Mouse (Mus musculus) c-Kit-positive CD71-positive TER-119-positive erythroid progenitor cells, embryonic 14.5 days (primary cell): ENCODE data around the gene Smarcd3.

ENCODE experiments used
- DNase-seq: peaks from one replicate; pipeline ENCODE4 v3.0.0-alpha.2; 2013; ENCODE audit warnings: low spot score

The Smarcd3 gene

DNA sequence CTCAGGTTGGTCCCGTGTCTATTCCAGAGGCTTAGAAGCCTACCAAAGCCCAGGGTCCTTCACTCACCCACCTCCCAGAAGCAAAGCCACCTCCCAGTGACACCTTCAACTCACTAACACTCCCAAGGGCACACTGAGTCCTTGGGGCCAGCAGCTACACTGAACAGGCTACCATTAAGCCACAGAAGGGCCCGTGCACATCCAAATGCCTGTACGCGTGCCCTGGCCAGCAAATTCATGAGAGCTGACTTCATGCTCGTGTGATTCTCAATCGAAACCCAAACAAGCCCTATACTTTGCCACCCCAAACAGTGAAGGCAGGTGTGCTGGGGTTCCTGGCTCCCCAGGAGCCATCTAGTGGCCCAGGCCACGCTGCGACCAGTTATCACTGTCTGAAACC lies 3.6 kb downstream of the Smarcd3 start:
- DNase-seq, result no peak

DNA sequence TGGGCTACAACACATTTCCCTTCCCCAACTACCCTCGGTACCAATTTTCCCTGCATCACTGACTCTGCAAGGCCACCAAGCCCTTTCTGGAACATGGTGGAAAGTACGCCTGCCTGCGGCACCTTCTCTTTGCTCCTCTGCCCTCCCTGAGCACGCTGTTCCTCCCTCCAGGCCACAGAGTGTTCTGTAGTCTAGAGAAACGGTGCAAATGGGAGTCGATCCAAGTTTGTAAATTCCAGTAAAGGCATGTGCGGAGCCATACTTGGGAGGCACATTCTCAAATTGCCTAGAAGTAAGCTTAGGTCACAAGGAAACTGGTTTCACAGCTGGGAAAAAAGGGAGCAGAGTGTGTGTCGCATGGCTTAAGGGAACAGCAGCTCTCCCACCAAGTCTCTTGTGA lies 4.1 kb downstream of the Smarcd3 start:
- DNase-seq, result no peak

DNA sequence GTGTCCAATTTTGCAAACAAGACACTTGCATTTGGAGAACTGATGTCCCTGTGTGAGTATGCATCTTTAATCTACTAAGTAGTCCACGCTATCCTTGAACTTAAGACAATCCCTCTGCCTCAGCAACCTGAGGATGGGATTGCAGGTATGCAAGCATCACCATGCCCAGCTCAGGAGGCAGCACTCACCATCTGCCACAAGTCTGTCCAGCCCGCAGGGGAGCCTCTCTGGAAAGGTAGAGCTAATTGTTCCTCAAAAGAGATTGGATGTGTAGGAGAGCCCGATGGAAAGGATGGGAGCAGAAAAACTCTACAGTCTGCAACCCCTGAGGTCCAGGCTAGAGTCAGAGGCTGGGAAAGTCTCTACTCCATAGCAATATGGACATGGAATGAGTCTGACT lies 5.3 kb downstream of the Smarcd3 start:
- no peak for DNase-seq

DNA sequence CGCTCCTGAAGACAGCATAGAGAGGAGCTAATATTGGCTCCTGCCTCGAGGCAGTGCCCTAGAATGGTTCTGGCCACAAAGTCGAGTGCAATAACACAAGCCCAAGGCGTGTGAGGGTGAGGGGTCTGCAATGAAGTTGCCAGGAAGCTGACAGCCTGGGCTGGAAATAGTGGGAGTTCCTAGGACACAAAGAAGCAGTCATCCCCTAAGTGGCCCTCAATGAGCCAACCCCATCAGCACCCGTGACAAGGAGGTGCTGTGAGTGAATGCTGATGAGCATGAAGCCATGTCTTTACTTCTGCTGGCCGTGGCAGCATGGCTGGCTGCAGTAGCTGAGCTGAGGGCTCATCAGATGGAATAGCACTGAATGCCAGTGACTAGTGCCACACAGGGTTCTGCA lies 9.1 kb downstream of the Smarcd3 start:
- DNase-seq, result no peak

DNA sequence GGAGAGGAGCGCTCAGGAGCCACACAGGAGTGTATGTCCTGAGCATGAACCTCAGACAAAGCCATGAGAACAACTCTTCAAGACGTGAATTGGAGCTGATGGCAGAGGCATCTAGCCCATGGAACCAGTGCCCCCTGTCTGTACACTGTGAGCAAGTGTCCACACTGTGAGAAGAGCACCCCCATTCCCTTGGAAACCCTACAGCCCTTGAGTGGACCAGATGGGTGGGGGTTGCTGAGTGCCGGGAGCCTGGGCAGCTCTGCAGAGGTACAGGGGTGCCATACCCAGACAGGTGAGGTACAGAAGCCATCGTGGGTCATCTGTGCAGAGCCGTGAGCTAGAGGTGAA lies 11.9 kb downstream of the Smarcd3 start:
- no peak for DNase-seq

DNA sequence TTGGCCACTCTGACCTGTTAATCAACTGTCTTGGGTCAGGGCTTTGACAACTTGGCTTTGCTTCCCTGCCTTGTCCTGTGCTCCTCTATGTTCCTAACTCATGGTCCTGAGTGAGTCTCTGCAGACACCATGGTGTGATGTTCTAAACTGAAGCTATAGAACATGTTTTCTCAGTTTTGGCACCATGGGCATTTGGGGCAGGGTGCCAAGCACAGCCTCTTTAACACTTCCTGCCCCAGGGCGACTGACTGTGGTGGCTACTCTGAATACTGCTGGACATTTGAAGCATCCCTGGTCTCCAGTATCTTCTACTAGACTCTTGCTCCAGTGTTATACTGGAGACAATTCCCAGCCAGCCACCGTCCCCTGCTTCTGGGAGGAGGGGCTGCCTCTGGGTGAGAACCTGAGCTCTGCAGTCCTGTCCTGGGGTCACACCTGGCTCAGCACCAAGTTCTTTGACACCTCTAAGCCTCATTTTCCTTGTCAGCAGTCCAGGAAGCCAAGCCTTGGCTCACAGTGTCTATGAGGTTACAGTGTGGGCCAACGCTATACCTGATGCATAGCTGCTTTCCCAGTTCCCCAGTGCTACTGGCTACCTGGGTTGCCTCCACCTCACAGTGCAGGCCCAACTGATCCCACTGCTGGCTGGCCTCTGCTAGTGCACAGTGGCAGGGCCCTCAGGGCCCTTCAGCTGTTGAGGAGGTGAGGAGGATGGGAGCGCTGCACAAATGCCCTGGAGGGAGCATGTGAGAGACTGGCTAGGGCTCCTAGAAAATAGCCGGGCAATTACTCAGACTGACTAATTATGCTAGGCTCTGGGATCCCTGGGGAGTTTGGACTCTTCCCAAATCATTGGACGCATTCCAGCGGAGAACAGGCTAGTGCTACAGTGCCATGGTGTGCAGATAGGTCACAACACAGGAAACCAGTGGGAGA lies 12.6 kb downstream of the Smarcd3 start:
- no peak for DNase-seq

DNA sequence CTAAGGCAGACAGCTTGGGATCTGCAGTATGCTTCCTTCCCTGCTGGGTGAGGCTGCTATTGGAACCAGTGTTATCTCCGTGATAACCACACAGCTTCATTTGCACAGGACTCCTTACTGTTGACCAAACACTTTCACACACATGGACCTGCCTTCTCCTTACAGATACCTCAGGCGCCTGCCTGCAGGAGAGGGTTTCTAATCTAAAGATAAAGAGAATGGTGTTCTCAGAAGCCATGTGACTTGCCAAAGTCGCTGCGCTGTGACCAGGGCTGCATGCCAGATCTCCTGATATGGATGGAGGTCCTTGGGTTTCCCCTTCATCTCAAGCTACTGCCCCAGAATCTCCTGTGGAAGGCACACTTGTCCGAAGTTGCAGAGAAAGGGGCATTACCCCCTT lies 14.8 kb downstream of the Smarcd3 start:
- DNase-seq, result no peak

DNA sequence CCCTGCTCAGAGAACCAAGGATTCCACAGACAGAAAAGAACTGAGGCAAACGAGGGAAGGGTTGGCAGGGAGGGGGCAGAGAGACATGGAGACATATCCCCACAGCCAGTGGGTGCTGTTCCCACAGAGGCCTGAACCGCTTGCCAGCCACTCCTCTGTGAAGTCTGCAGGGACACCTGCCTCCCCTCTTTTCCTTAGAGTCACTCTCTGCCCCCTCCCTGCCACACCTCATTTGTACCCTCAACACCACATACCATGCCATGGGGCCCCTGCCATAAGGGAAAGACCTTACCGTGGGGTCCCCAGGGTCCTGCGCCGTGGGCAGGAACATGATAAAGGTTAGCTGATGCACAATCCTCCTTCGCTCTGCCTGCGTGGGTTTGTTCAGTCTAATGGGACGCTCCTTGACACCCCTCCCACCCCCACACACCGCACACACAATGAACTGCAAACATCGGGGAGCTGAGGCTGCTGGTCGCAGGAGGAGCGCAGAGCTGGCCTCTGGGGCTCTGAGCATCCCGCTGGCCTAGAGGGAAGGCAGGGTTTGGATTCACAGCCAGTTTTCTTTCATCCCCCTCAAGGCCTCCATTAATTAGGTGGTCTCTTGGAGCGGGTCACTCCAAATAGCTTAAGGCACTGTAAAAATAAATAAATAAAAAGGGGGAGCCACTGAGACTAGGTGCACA lies 18.1 kb downstream of the Smarcd3 start:
- no peak for DNase-seq

DNA sequence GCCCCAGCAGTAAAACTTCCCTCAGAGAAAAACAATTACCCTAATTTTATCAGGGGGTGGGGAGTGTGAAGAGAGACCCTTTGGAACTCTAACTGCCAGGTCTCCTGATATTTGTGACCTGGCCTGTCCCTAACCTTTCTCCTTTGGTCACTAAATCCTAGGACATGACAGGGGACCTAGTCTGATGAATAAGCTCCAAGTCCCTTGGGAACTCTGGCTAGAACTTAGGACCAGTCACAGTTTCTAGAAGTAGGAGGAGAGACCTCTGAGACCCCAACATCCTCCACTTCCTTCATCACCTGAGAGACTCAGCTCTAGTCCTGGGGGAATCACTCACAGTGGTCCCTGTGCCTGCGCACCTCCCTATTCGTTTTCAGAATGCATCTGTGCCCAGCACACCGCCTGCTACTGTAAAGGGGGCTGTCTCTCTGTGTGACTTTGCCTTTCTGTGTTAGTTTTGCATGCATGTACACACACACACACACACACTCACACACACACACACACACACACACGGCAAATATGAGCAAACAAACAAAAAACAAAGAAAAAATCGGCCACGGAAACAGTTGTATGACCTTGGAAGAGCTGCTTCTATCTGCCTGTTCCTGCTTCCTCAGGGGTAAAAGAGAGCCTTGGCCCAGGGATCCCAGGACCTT lies 18.8 kb downstream of the Smarcd3 start:
- no peak for DNase-seq

DNA sequence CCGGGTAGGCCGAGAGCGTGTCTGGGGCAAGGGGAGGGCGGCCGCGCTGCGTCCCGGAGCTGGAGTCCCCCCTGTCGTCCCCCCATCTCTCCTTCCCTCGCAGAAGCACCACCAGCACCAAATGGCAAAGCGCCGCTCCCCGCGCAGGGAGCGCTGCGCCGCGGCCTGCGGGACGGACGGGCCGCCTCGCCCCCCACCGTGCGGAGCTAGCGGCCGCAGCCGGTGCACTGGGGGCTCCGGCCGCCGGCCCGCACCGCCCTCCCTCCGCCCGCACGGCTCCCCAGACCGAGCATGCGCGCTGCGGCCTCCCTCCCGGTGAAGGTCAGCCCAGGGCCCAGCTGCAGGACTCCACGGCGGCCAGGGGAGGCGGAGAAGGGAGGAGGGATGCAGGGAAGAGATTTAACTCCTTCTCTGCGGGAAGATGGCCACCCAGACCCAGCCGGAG lies 19.5 kb downstream of the Smarcd3 start:
- no peak for DNase-seq

DNA sequence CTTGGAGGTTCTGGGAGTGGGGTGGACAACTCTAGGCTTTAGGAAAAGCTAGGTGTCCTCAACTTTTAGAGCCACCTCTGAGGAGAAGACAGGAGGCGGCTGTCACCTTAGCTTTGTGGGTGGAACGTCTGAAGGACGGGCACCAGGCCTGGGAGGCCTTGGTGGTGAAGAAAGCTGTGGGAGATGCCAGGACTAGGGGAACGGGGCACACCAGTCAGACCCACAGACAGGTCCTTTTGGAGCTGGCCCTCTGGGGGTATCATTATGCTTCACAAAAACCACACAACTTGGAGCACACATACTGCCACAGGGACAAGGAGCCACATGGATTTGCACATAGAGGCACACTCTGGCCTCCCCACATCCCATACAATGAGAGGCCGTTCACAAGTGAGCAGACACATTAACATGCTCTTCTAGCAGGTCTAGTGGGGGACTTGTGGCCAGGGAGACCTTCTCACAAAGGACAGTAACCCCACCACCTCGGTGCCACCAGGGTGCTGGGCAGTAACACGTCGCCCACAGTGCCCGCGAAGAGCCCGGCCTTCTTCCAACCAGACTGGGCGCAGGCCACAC lies 20.0 kb downstream of the Smarcd3 start:
- no peak for DNase-seq

DNA sequence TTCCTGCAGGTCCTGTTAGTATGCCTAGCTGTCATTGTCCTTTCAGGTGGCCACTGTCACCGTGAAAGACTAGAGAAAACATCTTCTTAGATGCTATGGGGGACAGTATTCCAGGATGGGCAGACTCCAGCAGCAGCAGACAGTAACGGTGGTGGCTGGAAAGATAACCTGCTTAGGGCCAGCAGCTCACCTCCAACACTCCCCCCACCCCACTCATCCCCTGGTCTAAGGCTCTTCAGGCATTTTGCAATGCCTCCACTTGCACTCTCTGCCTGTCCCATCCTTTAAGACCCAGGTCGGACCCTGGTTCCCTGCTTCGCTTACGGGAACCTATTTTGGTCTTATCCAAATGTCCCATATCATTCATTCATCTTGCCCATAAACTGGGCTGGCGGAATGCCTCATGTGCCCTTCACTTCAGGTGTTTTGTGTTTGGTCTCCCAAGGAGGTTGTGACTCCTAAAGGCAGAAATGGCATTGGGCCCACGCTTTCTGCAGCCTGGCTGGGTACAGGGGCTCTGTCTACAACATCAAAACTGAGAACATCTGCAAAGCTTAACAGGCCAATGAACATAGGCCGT lies 20.7 kb downstream of the Smarcd3 start:
- DNase-seq, result no peak

DNA sequence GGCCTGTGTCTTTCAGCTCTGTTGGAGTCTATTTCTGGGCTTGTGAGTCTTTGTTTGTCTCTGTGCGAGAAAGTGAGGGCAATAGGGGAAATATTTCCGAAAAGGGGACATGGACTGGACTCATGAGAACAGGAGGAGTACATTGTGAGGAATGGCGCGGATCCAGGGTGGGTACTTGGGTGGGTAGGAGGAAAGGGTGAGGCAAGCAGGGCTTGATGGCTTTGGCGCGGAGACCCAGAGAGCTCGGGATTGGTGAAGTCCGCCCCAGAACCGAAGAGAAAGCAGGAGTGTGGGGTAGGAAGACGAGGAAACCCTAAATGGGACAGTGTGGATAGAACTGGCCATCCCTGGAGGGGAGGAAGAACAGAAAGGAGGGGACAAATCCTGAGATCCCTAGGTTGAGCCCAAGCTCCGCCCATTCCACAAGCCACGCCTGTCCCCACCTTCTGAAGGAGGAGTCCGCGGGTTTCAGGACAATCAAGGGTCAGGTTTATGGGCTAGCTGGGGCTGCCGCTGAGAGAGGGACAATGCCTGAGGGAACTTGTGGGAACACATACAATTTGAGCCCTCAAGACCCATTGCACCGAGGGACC lies 21.4 kb downstream of the Smarcd3 start:
- DNase-seq, result no peak

DNA sequence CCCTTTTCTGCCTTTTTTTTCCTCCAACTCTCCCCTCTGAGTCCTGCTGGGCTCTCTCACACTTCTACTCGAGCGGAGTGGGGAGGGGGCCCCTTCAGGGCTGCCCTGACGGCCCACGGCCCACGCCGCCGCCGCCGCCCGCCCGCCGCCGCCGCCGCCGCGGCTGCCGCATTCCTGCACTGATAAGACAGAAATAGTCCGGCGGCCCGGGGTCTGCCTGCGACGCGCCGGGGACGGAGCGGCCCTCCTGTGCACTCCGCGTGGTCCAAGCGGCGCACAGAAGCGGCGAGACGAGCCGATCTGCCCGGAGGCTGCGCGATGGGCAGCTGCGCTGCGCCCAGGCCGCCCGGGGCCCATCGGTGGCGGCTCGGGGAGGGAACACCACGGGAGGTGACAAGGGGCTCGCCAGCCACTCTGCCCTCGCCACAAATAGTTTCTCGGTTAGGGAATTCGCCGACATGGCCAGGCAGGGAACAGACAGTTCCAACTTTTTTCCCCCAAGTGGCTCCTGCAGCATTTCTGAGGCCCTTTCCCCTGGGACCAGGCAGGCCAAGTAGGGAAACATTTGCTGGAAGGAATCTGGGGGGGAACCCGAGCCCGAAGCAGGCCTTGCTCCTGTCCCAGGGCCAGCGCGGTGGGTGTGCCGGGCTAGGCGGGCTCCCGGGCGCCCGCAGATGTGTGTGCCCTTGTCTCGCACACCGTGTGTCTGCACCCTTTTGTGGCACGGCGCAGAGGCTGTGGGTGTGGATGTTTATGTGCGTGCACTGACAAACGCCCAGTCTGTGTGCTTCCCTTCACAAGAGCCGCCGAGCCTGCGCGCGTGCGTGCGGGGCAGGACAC lies 22.1 kb downstream of the Smarcd3 start:
- no peak for DNase-seq

DNA sequence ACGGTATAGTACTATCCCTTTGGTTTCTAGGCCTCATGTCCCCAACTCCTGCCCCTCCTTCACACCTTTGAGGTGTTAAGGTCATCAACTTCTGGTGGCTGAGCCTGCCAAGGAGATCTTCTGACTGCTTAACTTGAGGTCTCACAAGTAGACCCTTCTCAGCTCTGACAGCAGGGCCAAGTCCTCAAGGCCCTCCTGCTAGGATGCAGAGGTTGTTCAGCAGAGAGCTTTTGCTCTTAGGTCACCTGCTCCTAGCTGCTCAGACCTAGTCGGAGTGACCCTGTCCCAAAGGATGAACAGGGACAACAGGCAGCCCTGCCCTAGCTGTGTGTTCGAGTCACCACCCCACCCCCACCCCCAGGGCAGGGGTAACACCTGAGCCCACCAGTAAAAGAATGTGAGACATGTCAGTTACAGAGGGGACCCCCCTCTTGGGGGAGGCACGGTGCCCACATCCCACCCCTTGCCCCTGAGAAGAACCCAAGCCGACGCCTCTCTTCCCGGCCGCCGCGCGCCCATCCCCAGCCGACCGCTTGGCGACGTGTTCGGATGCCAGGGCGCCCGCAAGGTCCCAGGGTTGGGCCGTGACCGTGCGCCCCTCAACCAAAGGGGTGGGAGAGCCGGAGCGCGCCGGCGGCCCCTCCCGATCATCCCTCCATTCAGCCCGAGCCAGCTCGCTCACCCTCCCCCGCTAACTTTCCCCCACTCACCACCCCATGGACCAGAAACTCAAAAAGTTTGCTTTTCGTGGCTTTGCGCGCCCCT lies 23.0 kb downstream of the Smarcd3 start:
- DNase-seq, result no peak

DNA sequence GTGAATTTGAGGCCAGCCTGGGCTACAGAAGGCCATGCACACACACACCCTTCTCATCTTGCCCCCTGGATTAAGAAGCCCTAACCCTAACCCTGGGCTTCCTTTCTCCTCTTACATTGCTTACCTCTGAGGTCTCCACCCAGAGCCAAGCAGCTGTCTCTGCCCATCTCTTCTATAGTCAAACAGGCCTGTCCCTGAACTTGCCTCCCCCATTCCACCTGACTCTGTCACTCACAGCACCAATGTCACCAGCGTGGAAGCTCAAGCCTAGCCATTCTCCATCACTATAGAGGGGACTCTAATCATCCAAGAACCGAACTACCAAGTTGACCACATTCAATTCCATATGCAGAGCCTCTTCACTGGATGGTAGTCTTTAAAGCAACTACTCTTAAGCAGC lies 24.0 kb downstream of the Smarcd3 start:
- DNase-seq, result no peak

DNA sequence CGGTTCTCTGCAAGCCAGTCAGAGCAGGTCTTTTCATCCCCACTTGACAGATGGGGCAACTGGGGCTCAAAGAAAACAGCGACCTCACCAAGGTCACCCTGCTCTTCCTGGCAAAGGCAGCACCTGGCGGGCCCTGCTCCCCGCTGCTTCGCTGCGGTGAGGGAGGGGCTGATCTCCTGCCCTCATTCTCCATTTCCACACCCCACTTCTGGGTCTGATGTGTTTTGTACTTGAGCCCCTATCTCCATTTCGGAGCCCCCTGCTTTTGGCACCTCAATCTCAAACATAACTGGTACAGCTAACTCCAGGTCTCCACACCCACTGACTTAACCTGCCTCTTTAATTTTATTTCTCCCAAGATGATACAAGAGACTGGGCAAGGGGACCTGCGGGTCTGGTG lies 25.1 kb downstream of the Smarcd3 start:
- DNase-seq, result no peak

DNA sequence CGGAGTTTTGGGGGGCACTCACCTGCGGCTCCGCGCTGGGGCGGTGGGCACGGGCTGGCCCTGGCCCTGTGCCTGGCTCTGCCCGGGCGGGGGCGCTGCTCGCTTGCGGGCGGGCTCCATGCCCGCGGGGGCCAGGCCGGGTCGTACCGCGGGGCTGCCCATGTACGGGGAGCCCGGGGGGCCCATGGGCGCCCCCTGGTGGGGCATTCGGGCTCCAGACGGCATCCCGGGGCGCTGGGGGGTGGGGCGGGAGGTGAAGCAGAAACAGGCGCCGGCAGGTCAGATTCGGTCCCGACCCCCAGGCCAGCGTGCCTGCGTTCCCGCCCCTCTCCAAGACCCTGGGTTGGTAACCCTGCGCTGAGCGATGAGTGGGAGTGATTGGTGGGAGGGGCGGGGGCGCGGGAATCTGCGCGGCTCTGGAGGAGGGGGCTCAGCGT lies 25.6 kb downstream of the Smarcd3 start:
- no peak for DNase-seq

DNA sequence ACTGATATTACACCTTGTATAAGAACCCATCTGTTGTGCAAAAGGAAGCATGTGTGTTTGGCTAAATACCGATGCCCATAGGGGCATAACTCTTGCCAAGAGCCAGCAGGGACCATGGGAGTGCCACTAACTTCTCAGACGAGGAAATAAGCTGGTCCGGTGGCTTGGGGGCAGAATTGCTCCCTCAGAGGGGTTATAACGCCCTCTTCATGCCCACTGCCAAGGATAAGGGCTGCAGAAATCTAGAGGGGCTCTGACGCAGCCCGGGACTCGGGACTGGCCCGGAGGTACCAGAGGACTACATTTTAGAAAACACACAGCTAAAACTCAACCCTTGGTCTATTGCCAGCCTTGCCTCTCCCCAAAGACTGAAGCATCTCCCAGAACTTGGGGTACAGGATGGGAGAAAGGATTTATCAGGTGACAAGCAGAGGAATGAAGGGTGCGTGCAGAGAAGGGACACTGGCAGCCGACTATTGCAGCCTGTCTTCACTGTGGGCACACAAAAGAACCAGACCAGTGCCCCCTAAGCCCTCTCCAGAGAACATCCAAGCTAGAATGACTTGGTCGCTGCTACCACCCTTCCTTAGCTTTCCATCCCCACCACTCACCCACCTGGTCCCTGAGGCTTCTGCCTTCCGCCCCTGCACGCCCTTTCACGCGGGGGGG lies 26.2 kb downstream of the Smarcd3 start:
- DNase-seq, result no peak
